Mouse (Mus musculus) forebrain, embryonic 11.5 days (tissue): ENCODE data around the gene Dmd. TPM values are rescaled to one million over a fixed set of nuclear protein-coding genes. Genes with fewer than 3 reads are reported as not detected.
"Not testable (repeated sequence)": the region's sequence is repeated elsewhere in the genome, so short reads cannot be mapped to it uniquely, and the experiment has no call there.

Source experiments
- ATAC-seq: fragments of 200-750 bp; cut with Nextera tagmentation; replicated peaks from 2 replicates; pipeline ENCODE4 v1.8.0; 2017; ENCODE audit warnings: moderate TSS enrichment; ENCODE audit not compliant: low FRiP score
- DNase-seq: peaks from one replicate; pipeline ENCODE4 v3.0.0-alpha.2; 2017; ENCODE audit warnings: low spot score
- H3K27ac ChIP-seq: fragments of 300-500 bp; sonication (generic); 2 replicates; pipeline ENCODE4 v1.5.1; 2014; ENCODE audit warnings: low read depth, low read length
- H3K27me3 ChIP-seq: fragments of 300-500 bp; sonication (generic); 2 replicates; pipeline ENCODE4 v1.6.1; 2014; ENCODE audit warnings: mild to moderate bottlenecking, low read length, mixed read lengths; ENCODE audit not compliant: control insufficient read depth, insufficient read depth
- H3K36me3 ChIP-seq: fragments of 300-500 bp; sonication (generic); 2 replicates; pipeline ENCODE4 v1.6.1; 2014; ENCODE audit warnings: mild to moderate bottlenecking, low read length, moderate library complexity, mixed read lengths; ENCODE audit not compliant: control insufficient read depth, insufficient read depth
- H3K4me1 ChIP-seq: fragments of 300-500 bp; sonication (generic); replicated peaks from 2 replicates; pipeline ENCODE4 v1.6.1; 2014; ENCODE audit warnings: low read length, mixed read lengths; ENCODE audit not compliant: control insufficient read depth, insufficient read depth
- H3K4me2 ChIP-seq: fragments of 300-500 bp; sonication (generic); 2 replicates; pipeline ENCODE4 v1.6.1; 2014; ENCODE audit warnings: low read depth, mild to moderate bottlenecking, low read length, moderate library complexity, mixed read lengths; ENCODE audit not compliant: severe bottlenecking
- H3K4me3 ChIP-seq: fragments of 300-500 bp; sonication (generic); 2 replicates; pipeline ENCODE4 v1.5.1; 2014; ENCODE audit warnings: low read depth, low read length
- H3K9ac ChIP-seq: fragments of 300-500 bp; sonication (generic); 2 replicates; pipeline ENCODE4 v1.6.1; 2014; ENCODE audit warnings: low read length
- H3K9me3 ChIP-seq: fragments of 300-500 bp; sonication (generic); 2 replicates; pipeline ENCODE4 v1.6.1; 2016; ENCODE audit warnings: low read length, mixed read lengths; ENCODE audit not compliant: control insufficient read depth
- WGBS: fragments of 180-500 bp; shearing (Covaris S2); extraction: QIAGEN DNeasy Blood & Tissue Kit; methylation state at CpG from one replicate; pipeline ENCODE4 v1.1.7; 2014; 5-methylcytosine and 5-hydroxymethylcytosine counted together
- polyA plus RNA-seq: library from polyadenylated mRNA; unstranded; fragments of >200 nt; fragmentation: Nextera tagmentation; extraction: Ambion mirVana; gene quantifications from 2 replicates; pipeline ENCODE4 v1.2.1, GENCODE M21; 2014

The Dmd gene
- polyA plus RNA-seq, 1 experiment from 2014 or later = 21.5 TPM

DNA sequence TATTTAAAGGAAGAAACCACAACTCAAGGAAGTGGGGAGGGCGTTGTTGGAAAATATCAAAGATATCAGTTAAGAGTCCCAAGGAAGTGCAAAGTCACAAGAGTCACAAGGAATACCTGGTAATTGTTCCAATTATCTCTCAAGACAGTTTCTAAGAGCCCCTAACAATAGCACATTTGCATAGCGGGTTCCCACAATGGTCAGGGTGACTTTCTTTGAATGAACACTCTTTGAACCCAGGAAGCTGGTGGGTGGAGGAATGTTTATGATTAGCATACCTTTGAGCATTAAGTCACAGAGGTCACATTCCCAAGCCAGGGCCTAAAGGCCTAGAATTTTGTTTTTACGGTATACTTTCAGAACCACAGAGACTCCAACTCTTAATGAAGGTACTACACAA lies 1113.8 kb downstream of the Dmd start:
- H3K27ac ChIP-seq, H3K4me2 ChIP-seq: not testable (repeated sequence)
- 92% methylated on average over 3 of the region's 3 CpGs for WGBS

DNA sequence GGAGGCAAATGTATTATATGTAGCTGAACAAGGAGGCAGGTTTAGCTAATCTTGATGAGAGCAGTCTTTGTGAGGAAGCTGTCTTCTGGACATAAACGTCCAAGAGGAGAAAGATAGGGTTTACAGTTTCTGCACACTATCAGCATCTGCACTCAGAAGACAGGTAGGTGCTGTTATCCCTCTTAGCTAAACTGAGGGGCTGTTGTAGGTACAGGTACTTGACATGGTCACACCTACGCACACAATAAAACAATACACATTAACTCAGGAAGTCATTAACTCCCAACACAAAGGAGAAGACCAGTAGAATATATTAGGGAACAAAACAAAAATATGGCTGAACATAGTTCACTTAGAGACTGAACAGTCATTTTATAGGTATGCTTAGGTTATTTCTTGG lies 1217.2 kb downstream of the Dmd start:
- H3K4me2 ChIP-seq = no peak overlapping the region
- no peaks in the 10 kb centered on the region for H3K9me3 ChIP-seq
- no peaks in the 10 kb centered on the region for H3K27me3 ChIP-seq
- no peaks in the 10 kb centered on the region for H3K36me3 ChIP-seq
- H3K4me3 ChIP-seq = no peak overlapping the region
- WGBS = 76% methylated on average over 2 of the region's 2 CpGs
- no peak for DNase-seq
- no peak overlapping the region for H3K27ac ChIP-seq
- H3K9ac ChIP-seq = no peak overlapping the region
- no peaks in the 10 kb centered on the region for H3K4me1 ChIP-seq
- ATAC-seq = no peak

More for the DNA sequence above, 1113.8 kb downstream of the Dmd start:
- H3K4me3 ChIP-seq, H3K27me3 ChIP-seq, H3K36me3 ChIP-seq, H3K9me3 ChIP-seq, ATAC-seq, DNase-seq, H3K9ac ChIP-seq, H3K4me1 ChIP-seq: not testable (repeated sequence)

DNA sequence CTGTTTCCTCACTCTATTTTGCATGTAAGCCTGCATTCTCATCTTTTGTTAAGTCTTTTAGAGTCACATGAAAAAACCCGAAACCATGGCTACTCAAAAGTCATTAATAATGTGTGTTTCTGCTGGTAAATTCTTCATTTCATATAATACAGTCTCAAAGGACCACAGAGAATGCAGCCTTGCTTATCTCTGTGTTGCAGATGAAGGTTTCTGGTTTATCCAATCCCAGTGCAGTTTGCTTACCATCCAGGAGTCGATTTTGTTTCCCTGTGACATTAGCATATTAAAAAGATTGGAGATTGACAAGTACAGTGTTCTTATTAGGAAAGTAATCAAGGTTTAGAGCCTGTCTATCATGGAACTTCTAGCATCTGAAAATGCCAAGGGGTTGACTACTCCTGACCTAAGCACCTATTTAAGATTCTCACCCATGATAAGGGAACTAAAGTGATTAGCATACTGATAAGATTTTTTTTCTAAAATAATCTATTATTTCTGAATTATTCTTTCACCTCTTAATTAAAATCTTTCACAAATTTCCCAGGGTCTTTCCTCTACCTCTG lies 1292.7 kb downstream of the Dmd start:
- no peaks in the 10 kb centered on the region for H3K27me3 ChIP-seq
- no peaks in the 10 kb centered on the region for H3K36me3 ChIP-seq
- no peak overlapping the region for H3K4me2 ChIP-seq
- H3K27ac ChIP-seq = no peak overlapping the region
- H3K4me1 ChIP-seq = no peaks in the 10 kb centered on the region
- H3K4me3 ChIP-seq = no peak overlapping the region
- DNase-seq (no peak), ATAC-seq (no peak)
- WGBS = 69% methylated on average over 2 of the region's 2 CpGs
- H3K9ac ChIP-seq = no peak overlapping the region
- H3K9me3 ChIP-seq = no peaks in the 10 kb centered on the region

DNA sequence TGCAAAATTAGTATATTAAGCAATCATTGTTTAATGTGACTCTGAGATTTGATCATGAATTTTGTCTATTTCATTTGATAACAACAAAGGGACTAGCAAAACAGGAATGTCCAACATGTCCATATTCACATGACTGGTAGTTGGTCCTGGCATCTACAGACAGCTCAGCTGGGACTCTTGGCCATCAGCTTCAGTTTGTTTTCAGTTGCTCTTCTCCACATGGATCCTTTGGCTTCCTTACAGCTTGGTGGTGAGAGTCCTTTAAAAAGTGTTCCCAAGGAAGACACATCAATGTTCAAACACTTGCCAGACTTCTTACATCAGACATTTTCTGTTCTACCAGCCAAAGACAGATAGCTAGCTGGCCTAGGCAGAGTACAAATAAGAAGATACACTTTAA lies 1381.9 kb downstream of the Dmd start:
- Histone ChIP-seq H3K27ac (no peak overlapping the region), H3K36me3 (no peaks in the 10 kb centered on the region), H3K9me3 (no peaks in the 10 kb centered on the region), H3K4me2 (no peak overlapping the region), H3K9ac (no peak overlapping the region), H3K4me1 (no peaks in the 10 kb centered on the region), H3K27me3 (no peaks in the 10 kb centered on the region), H3K4me3 (no peak overlapping the region)
- DNase-seq = no peak
- ATAC-seq = no peak

DNA sequence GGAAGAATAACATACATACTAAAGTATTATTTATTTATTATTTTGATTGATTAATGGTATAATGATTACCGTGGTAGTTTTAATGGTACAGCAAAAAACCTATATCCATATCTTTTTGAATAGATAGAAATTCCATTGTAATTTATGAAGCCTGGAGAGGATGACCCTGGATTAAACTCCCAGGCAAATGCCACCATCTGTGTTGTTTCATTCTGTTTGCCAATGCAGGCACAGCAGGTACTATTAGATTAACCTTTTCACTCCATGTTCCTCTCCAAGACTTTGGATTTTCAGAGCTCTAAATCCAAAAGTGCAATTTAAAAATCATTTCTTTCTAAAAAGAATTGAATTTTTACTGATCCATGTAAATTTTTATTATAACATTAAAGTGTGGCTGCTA lies 1383.5 kb downstream of the Dmd start:
- Histone ChIP-seq H3K9me3 (no peaks in the 10 kb centered on the region), H3K4me1 (no peaks in the 10 kb centered on the region), H3K9ac (no peak overlapping the region), H3K27me3 (no peaks in the 10 kb centered on the region), H3K36me3 (no peaks in the 10 kb centered on the region), H3K4me3 (no peak overlapping the region), H3K27ac (no peak overlapping the region), H3K4me2 (no peak overlapping the region)
- no peak for ATAC-seq
- DNase-seq = no peak
- WGBS = 85% methylated on average over 1 of the region's 1 CpGs

DNA sequence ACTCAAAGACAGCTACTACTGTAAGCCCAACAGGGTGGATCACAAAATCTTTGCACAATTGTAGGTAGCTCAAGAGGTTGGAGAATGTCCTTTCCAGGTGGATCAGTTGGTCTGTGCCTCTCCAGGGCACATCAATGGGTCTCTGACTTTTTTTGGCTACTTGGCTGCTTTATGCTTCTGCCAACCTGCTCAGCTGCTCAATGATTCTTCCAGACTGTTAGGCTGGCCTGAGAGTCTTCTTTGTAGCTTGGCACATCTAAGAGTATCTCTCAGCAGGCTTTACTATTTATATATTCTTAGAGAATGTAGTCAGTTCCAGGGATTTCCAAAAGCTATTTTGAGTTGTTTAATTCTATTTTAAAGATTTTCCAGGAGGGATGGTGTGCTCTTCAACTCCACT lies 1416.3 kb downstream of the Dmd start:
- Histone ChIP-seq H3K9me3 (no peaks in the 10 kb centered on the region), H3K4me1 (no peaks in the 10 kb centered on the region), H3K27ac (no peak overlapping the region), H3K4me2 (no peak overlapping the region), H3K27me3 (no peaks in the 10 kb centered on the region), H3K9ac (no peak overlapping the region), H3K4me3 (no peak overlapping the region), H3K36me3 (no peaks in the 10 kb centered on the region)
- no peak for ATAC-seq
- DNase-seq = no peak

DNA sequence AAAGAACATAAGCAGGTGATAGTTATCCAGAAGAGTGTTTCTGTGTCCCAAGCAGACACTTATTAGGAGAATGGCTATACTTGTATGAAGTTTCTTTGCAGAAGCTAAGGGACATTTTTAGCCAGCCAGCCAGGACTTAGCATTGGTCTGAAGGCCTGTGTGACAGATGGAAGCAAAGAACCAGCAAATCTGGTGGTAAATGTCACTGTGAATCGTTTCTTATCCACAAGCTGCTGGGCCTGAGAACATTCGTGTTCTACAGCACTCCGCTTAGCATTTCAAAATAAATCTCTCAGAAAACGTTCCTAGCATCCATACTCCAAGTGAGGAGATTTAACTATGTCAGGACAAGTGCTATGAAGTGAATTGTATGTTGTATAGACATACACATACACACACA lies 1486.9 kb downstream of the Dmd start:
- Histone ChIP-seq H3K36me3 (no peaks in the 10 kb centered on the region), H3K4me1 (no peaks in the 10 kb centered on the region), H3K9me3 (no peaks in the 10 kb centered on the region), H3K27ac (no peak overlapping the region), H3K4me2 (no peak overlapping the region), H3K27me3 (no peaks in the 10 kb centered on the region), H3K9ac (no peak overlapping the region), H3K4me3 (no peak overlapping the region)
- no peak for ATAC-seq
- WGBS = 83% methylated on average over 4 of the region's 4 CpGs
- DNase-seq = no peak

DNA sequence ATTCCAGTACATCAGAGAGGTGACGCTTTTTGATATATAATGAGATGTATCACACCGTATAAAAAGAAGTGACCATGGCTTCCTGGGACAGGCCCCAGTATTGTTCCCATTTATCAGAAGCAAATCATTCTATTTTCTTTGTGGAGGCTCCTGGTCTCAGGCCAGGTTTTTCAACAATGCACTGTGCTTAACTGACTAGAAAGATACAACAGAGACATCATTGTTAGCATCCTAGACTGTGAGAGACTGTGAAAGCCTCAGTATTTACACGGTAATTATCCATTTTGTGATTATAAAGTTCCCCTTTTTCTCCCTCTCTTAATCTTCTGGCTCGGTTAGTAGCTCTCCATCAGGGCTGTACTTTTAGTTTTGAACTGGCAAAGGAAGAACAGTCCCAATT lies 1487.9 kb downstream of the Dmd start:
- Histone ChIP-seq H3K4me1 (no peaks in the 10 kb centered on the region), H3K36me3 (no peaks in the 10 kb centered on the region), H3K4me2 (no peak overlapping the region), H3K4me3 (no peak overlapping the region), H3K27me3 (no peaks in the 10 kb centered on the region), H3K27ac (no peak overlapping the region), H3K9ac (no peak overlapping the region), H3K9me3 (no peaks in the 10 kb centered on the region)
- DNase-seq = no peak
- 41% methylated on average over 4 of the region's 4 CpGs for whole genome bisulfite sequencing
- ATAC-seq = no peak

DNA sequence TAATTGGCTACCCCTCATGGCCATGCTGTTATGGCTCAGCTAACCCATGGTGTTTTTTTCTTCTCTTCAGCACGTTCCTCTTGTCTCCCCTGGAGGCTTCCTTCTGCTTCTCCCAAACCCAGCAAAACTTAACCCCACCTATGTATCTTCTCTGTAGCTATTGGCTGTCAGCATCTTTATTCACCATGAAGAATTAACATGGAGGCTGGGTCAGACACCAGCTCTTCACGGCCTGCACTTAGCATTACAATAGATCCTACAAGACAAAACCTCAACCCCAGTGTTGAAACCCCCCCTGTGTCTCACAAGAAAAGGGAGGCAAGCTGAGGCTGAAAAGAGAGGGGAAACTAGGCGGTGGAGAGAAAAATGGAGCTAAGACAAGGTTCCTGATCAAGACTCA lies 1494.3 kb downstream of the Dmd start:
- H3K4me1 ChIP-seq = no peaks in the 10 kb centered on the region
- no peak for DNase-seq
- 37% methylated on average over 3 of the region's 3 CpGs for WGBS
- H3K4me3 ChIP-seq = no peak overlapping the region
- no peak overlapping the region for H3K4me2 ChIP-seq
- no peak for ATAC-seq
- no peak overlapping the region for H3K27ac ChIP-seq
- no peaks in the 10 kb centered on the region for H3K36me3 ChIP-seq
- no peak overlapping the region for H3K9ac ChIP-seq
- H3K9me3 ChIP-seq = no peaks in the 10 kb centered on the region
- no peaks in the 10 kb centered on the region for H3K27me3 ChIP-seq
